Mouse (Mus musculus): Measurements from ENCODE around the gene Agpat3.

The Agpat3 gene

GRCm38 (mm10) chr10:78259702-78260101 lies 92.6 kb downstream of the Agpat3 start:
- no peak for DNase-seq (ENCODE audit: low read depth, low spot score)

GRCm38 (mm10) chr10:78259230-78259629 lies 93.1 kb downstream of the Agpat3 start:
- no peak for DNase-seq (ENCODE audit: low read depth, low spot score)

- DNase-seq (ENCODE audit: low read depth, low spot score), result no peak
Observed at GRCm38 (mm10) chr10:78258142-78258675, 94.1 kb downstream of the Agpat3 start.

- no peak for DNase-seq (ENCODE audit: low read depth, low spot score)
Observed at GRCm38 (mm10) chr10:78255646-78256059, 96.6 kb downstream of the Agpat3 start.

- no peak for DNase-seq (ENCODE audit: low read depth, low spot score)
Observed at GRCm38 (mm10) chr10:78247206-78247605, 105.1 kb downstream of the Agpat3 start.

- no peak for DNase-seq (ENCODE audit: low read depth, low spot score)
Observed at GRCm38 (mm10) chr10:78246725-78247124, 105.6 kb downstream of the Agpat3 start.

- no peak for DNase-seq (ENCODE audit: low read depth, low spot score)
Observed at GRCm38 (mm10) chr10:78245225-78245547, 107.1 kb downstream of the Agpat3 start.

GRCm38 (mm10) chr10:78244438-78245224 lies 107.7 kb downstream of the Agpat3 start, which contains the start of gene Trappc10:
Gene Trappc10 (minus strand): TSS chr10:78244641.
- DNase-seq (ENCODE audit: low read depth, low spot score), result peak; percentile 91

- peak; percentile 59 for DNase-seq (ENCODE audit: low read depth, low spot score)
Observed at GRCm38 (mm10) chr10:78244058-78244437, 108.2 kb downstream of the Agpat3 start.

- no peak for DNase-seq (ENCODE audit: low read depth, low spot score)
Observed at GRCm38 (mm10) chr10:78238926-78239325, 113.4 kb downstream of the Agpat3 start.

- no peak for DNase-seq (ENCODE audit: low read depth, low spot score)
Observed at GRCm38 (mm10) chr10:78238297-78238696, 114.0 kb downstream of the Agpat3 start.

GRCm38 (mm10) chr10:78237809-78238208 lies 114.5 kb downstream of the Agpat3 start:
- no peak for DNase-seq (ENCODE audit: low read depth, low spot score)

- no peak for DNase-seq (ENCODE audit: low read depth, low spot score)
Observed at GRCm38 (mm10) chr10:78236885-78237629, 115.2 kb downstream of the Agpat3 start.

- DNase-seq (ENCODE audit: low read depth, low spot score), result no peak
Observed at GRCm38 (mm10) chr10:78233756-78234155, 118.5 kb downstream of the Agpat3 start.

GRCm38 (mm10) chr10:78233161-78233560 lies 119.1 kb downstream of the Agpat3 start:
- no peak for DNase-seq (ENCODE audit: low read depth, low spot score)

- peak; percentile 28 for DNase-seq (ENCODE audit: low read depth, low spot score)
Observed at GRCm38 (mm10) chr10:78232301-78232980, 119.8 kb downstream of the Agpat3 start.

GRCm38 (mm10) chr10:78228560-78228928 lies 123.7 kb downstream of the Agpat3 start:
- no peak for DNase-seq (ENCODE audit: low read depth, low spot score)

- DNase-seq (ENCODE audit: low read depth, low spot score), result no peak
Observed at GRCm38 (mm10) chr10:78227875-78228559, 124.3 kb downstream of the Agpat3 start.

GRCm38 (mm10) chr10:78224136-78224535 lies 128.2 kb downstream of the Agpat3 start:
- no peak for DNase-seq (ENCODE audit: low read depth, low spot score)

GRCm38 (mm10) chr10:78222908-78223307 lies 129.4 kb downstream of the Agpat3 start:
- no peak for DNase-seq (ENCODE audit: low read depth, low spot score)

GRCm38 (mm10) chr10:78221315-78221714 lies 131.0 kb downstream of the Agpat3 start:
- DNase-seq (ENCODE audit: low read depth, low spot score), result no peak

GRCm38 (mm10) chr10:78219528-78219927 lies 132.8 kb downstream of the Agpat3 start:
- no peak for DNase-seq (ENCODE audit: low read depth, low spot score)

Measured in CD4-positive, CD25-positive, alpha-beta regulatory T cell, adult 2 months (primary cell).